Mouse (Mus musculus) thymus, adult 2 months (tissue): ENCODE data around the gene Nol12.

Experiments
- CTCF ChIP-seq: fragments of 200-500 bp; IDR thresholded peaks from 2 replicates; pipeline ENCODE4 v1.5.1; 2012; ENCODE audit warnings: mild to moderate bottlenecking, control low read depth, low read length, moderate library complexity, borderline replicate concordance; ENCODE audit not compliant: control insufficient read depth, poor library complexity, insufficient read depth; ENCODE audit errors: extremely low read depth
- POLR2A ChIP-seq: fragments of 200-500 bp; IDR thresholded peaks from 2 replicates; pipeline ENCODE4 v1.6.1; 2012; ENCODE audit warnings: mild to moderate bottlenecking, low read length, control low read depth, moderate library complexity; ENCODE audit not compliant: control insufficient read depth, poor library complexity, insufficient read depth; ENCODE audit errors: extremely low read depth

DNA sequence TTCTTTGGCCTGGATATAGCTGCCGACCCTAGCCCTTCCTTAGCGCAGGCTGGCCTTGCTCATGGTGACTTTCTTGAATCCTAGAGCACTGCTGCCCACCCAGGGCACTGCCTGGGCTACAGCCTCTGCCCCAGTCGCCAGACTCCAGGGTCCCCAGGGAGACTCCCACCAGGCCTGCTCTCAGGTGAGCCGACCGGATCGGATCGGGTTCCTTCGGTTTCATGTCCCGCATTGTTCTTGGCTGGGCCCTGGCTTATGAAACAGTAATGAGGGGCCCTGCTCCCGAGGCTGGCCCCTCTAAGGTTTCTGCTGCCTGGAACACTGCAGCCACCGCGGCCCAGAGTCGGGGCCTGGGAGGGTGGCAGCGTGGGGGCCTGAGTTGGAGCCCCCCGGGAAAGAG, 22.3 kb downstream of the Nol12 start:
- no peak for TF ChIP-seq POLR2A
- no peak for TF ChIP-seq CTCF
